Mouse (Mus musculus): ENCODE measurements at regions not wholly inside any gene's neighbourhood (a gene's known extent, or its start where the extent isn't known, plus 50 kb on each side); places are given as distances from the start of the nearest gene placed in this dataset.

DNA sequence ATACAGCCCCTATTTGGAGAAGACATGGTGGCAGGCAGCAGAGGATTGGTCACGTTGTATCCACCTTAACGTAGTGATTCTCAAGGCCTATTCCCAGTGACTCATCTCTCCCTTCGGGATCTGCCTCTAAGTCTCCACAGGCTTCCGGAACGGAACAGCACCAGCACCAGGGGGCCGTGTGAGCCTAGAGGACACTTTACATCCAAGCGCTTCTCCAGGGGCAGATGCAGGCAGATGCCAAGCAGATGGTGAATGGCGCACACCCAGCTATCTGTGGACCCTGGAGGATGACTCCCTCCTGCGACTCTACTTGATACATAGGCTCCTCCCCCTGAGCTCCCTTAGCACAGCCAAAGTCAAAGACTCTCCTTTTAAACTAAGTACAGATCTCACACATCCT is 94.3 kb downstream of the Avpr1a start:
- in situ Hi-C loops (cut with MboI; ENCODE audit: low pct_unique_long_range_greater_than_20kb), result loop anchor here (25.0 kb wide), 1 partner anchor 855 kb away; no protein-coding TSS in a partner anchor
- TF ChIP-seq CTCF (IDR thresholded peaks at IDR 0.05), result no peak

DNA sequence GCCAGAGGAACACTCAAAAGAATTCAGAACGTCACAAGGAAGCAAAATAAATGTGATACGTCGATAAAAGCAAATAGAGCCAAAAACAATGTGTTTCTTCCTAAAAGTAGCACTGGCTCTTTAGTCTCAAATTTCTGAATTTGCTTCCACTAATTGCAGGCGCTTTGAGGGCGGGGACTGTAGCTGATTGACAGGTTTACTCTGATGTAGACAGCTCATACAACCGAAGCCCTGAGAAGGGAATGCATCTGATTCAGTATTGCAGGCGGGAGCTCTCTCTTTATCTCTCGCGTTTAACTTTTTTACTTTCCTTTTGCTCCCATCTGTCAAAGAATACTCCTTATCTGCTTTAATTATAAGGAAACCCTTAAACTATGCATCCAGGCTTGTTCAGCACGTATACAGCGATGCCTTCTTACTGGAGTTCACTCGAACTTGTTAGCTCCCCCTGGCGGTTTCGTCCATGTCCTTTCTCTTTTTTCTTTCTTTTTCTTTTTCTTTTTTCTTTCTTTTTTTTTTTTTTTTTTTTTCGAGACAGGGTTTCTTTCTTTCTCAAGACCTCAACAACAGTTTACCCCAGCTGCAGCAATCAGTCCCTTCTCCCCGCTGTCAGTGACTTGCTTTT is 95.9 kb downstream of the Avpr1a start:
- no peak for DNase-seq (ENCODE audit: low read depth, low spot score)
- peak; percentile 60 for TF ChIP-seq CTCF (IDR thresholded peaks at IDR 0.05)
- ChIA-PET POLR2A (interaction anchor here (0.9 kb wide), 1 partner anchor 13 kb away, joined by 3 read pairs; no protein-coding TSS in a partner anchor), CTCF (no interaction called here)
- H3K27me3 ChIP-seq, result peaks cover 9% of the 10 kb centered on the region
- in situ Hi-C loops (cut with MboI; ENCODE audit: low pct_unique_long_range_greater_than_20kb), result loop anchor here (25.0 kb wide), 1 partner anchor 857 kb away; no protein-coding TSS in a partner anchor
- ATAC-seq, result no peak

More for the DNA sequence above, 94.3 kb downstream of the Avpr1a start:
- ATAC-seq (no peak), DNase-seq (ENCODE audit: low read depth, low spot score) (no peak)
- peaks cover 9% of the 10 kb centered on the region for H3K27me3 ChIP-seq
- POLR2A ChIA-PET, result no interaction called here
- CTCF ChIA-PET, result interaction anchor here (0.9 kb wide), 1 partner anchor 360 kb away, joined by 3 read pairs; no protein-coding TSS in a partner anchor

DNA sequence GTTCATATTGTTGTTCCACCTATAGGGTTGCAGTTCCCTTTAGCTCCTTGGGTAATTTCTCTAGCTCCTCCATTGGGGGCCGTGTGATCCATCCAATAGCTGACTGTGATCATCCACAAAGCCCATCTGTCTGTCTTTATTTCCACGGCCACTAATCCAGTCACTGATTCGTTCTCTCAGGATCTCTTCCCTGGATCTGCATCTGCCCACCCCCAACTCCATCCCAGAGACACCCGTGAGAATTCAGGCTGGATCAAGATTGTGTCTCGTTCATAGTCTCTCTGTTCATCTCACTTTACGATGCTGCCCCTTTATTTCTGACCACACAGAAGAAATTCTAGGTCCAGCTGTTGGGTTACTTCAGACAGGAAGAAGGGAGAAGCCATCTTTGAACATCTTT is 96.7 kb downstream of the Avpr1a start:
- CTCF ChIA-PET, result interaction anchor here (0.6 kb wide), 1 partner anchor 64 kb away, joined by 3 read pairs; no protein-coding TSS in a partner anchor
- POLR2A ChIA-PET, result interaction anchor here (0.9 kb wide), 1 partner anchor 12 kb away, joined by 3 read pairs; no protein-coding TSS in a partner anchor
- in situ Hi-C loops (cut with MboI; ENCODE audit: low pct_unique_long_range_greater_than_20kb), result loop anchor here (25.0 kb wide), 1 partner anchor 858 kb away; no protein-coding TSS in a partner anchor
- no peak for ATAC-seq
- no peak for DNase-seq (ENCODE audit: low read depth, low spot score)
- H3K27me3 ChIP-seq, result peaks cover 9% of the 10 kb centered on the region
- no peak for TF ChIP-seq CTCF (IDR thresholded peaks at IDR 0.05)

DNA sequence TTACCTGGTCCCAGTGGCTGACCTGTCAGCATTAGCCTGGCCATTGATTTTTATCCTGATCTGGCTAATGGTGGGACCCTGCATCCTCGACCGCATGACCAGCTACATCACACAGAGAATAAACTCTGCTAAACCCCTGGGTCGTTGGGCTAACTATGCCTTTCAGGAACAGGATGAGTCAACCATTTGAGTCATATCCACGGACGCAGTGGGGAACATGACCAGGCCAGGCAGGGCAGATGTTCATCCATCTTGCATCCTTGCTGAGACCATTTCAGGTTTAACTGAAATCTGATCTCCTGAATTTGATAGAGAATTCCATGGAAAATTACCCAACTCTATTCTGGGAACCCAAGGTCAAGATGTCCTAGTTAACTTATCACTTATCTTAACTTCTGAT is 103.3 kb downstream of the Avpr1a start:
- ATAC-seq (no peak), DNase-seq (ENCODE audit: low read depth, low spot score) (no peak)
- H3K27me3 ChIP-seq, result no peaks in the 10 kb centered on the region
- no peak for TF ChIP-seq CTCF (IDR thresholded peaks at IDR 0.05)
- in situ Hi-C loops (cut with MboI; ENCODE audit: low pct_unique_long_range_greater_than_20kb), result loop anchor here (5.0 kb wide), 4 partner anchors 126 to 541 kb away; partner anchors contain the start of gene Ppm1h
- ChIA-PET CTCF (no interaction called here), POLR2A (no interaction called here)

DNA sequence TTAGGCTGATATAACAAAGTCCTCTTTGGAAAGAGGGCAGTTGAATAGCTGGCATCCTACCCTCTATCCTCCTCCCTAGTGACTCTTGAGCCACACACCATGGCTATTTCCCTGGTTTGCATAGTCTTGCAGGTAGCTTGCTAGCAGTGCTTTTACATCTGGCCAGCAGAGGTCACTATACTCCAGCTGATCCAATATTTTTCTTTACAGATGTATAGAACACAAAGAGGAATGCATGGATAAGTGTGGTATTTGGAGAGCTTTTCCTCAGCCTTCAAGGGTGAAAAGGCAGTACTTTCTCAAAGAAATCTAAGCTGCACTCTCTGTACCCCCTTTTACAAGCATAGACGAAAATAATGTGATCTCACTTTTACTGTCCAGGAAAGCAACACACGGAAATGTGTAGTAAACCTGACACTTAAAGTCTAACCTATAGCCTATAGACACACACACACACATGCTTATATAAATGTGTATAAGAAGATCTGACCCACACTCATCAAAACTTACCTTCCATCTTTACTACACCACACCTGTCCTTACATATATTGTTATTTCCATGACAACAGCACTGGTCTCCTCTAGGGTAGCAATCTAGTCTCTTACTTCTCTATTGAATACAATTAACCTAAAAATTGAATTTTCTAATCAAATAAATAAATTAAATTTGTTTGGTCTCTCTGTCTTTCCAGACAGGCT is 105.0 kb downstream of the Avpr1a start:
- in situ Hi-C loops (cut with MboI; ENCODE audit: low pct_unique_long_range_greater_than_20kb), result loop anchor here (5.0 kb wide), 4 partner anchors 124 to 539 kb away; partner anchors contain the start of gene Ppm1h
- peak; percentile 75 for TF ChIP-seq CTCF (IDR thresholded peaks at IDR 0.05)
- ATAC-seq, result no peak
- ChIA-PET POLR2A (interaction anchor here (0.8 kb wide), 1 partner anchor 874 kb away, joined by 6 read pairs; no protein-coding TSS in a partner anchor), CTCF (interaction anchor here (0.6 to 1.5 kb wide), 16 partner anchors 13 to 538 kb away, joined by 3 to 8 read pairs (median 3); no protein-coding TSS in a partner anchor)
- DNase-seq (ENCODE audit: low read depth, low spot score), result no peak
- no peaks in the 10 kb centered on the region for H3K27me3 ChIP-seq

DNA sequence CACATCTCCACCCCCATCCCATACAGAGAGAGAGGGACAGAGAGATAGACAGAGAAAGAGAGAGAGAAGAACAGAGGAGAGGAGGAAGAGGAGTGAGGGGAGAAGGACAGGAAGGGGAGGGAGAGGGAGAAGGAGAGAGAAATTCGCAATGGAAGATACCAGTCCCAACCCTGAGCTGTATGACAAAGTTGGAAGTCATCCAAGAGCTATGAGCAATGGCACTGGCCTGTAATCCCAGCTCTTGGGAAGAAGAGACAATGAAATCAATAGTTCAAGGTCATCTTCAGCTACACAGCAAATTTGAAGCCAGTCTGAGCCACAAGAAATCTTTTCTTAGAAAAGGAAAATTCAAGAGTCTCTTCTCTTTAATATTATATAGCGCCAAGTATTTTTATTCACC is 105.6 kb downstream of the Avpr1a start:
- ChIA-PET CTCF (interaction anchor here (0.6 to 1.5 kb wide), 12 partner anchors 12 to 538 kb away, joined by 3 to 8 read pairs (median 4); no protein-coding TSS in a partner anchor), POLR2A (no interaction called here)
- in situ Hi-C loops (cut with MboI; ENCODE audit: low pct_unique_long_range_greater_than_20kb), result loop anchor here (5.0 kb wide), 4 partner anchors 123 to 538 kb away; partner anchors contain the start of gene Ppm1h
- no peak for TF ChIP-seq CTCF (IDR thresholded peaks at IDR 0.05)
- DNase-seq (ENCODE audit: low read depth, low spot score) (no peak), ATAC-seq (no peak)
- H3K27me3 ChIP-seq, result no peaks in the 10 kb centered on the region

DNA sequence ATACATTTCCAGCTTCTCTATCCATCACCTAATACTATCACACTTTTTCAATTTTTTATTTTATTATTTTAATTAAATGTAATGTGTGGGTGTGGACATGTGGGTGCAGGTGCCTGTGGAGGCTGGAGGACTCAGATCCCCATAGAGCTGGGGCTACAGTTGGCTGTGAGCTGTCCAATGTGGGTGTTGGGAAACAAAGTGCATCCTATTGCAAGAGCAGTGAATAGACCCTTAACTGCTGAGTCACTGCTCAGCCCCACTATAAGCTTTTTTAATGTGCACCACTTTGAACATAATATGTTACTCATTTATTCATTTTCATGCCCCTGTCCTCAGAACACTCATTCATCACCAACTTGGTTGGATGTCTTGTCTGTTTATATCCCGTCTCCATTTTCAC is 110.4 kb downstream of the Avpr1a start:
- ATAC-seq, result peak; percentile 57
- no peak for DNase-seq (ENCODE audit: low read depth, low spot score)
- in situ Hi-C loops (cut with MboI; ENCODE audit: low pct_unique_long_range_greater_than_20kb), result no loop called here
- no peaks in the 10 kb centered on the region for H3K27me3 ChIP-seq
- no peak for TF ChIP-seq CTCF (IDR thresholded peaks at IDR 0.05)
- ChIA-PET POLR2A (no interaction called here), CTCF (interaction anchor here (1.2 to 1.6 kb wide), 3 partner anchors 8 to 11 kb away, joined by 3 to 4 read pairs (median 3); no protein-coding TSS in a partner anchor)

DNA sequence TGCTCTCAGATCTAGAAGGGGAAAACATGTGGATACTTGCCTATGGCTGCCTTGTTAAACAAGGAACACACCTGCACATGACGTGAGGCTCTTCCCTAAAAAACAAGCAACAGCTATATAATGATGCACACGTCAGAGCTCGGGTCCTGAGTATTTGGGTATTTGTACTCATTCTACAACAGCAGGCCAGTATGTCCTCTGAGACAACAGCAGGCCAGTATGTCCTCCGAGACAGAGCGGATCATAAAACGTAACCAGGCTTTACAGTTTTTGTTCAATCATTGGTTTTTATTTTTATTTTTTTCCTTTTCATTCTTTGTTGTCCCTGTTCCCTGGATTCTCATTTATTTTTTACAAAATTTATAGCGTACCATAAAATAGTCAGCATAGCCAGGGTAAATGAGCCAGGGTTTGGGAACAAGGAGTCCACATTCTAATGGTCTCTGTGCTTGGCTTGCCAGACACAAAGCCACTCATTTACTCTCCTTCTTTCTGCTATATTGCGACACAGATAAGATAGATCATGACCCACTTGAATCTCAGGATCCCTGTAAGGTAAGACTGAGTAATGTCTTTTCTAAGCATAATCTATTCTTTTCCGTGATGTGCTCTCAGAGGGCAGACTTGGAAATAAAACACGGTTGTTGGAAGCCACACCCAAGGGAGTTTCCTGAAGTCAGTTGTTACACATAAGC is 111.8 kb downstream of the Avpr1a start:
- no peaks in the 10 kb centered on the region for H3K27me3 ChIP-seq
- CTCF ChIA-PET, result no interaction called here
- no peak for TF ChIP-seq CTCF (IDR thresholded peaks at IDR 0.05)
- POLR2A ChIA-PET, result no interaction called here
- in situ Hi-C loops (cut with MboI; ENCODE audit: low pct_unique_long_range_greater_than_20kb), result no loop called here
- DNase-seq (ENCODE audit: low read depth, low spot score), result no peak
- no peak for ATAC-seq

DNA sequence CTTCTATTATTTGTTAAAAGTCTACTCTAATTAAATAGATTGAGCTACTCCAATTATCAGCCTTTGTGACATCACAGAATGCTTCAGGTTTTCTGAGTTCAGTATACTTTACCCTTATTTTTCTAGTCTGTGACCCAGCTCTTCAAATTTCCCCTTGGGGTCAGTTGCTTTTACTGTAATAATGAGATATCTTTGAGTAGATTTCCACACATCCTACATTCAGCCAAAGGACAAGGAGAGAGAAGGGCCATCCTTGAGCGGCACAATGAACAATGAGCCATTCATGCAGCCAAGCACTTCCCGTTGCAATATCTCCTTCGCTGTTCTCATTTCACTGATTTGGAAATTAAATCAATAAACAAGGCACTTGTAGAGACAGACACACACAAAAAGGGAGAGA is 113.6 kb downstream of the Avpr1a start:
- CTCF ChIA-PET, result interaction anchor here (0.7 kb wide), 1 partner anchor 8 kb away, joined by 3 read pairs; no protein-coding TSS in a partner anchor
- ATAC-seq (no peak), DNase-seq (ENCODE audit: low read depth, low spot score) (no peak)
- POLR2A ChIA-PET, result no interaction called here
- no peaks in the 10 kb centered on the region for H3K27me3 ChIP-seq
- TF ChIP-seq CTCF (IDR thresholded peaks at IDR 0.05), result no peak
- in situ Hi-C loops (cut with MboI; ENCODE audit: low pct_unique_long_range_greater_than_20kb), result no loop called here

DNA sequence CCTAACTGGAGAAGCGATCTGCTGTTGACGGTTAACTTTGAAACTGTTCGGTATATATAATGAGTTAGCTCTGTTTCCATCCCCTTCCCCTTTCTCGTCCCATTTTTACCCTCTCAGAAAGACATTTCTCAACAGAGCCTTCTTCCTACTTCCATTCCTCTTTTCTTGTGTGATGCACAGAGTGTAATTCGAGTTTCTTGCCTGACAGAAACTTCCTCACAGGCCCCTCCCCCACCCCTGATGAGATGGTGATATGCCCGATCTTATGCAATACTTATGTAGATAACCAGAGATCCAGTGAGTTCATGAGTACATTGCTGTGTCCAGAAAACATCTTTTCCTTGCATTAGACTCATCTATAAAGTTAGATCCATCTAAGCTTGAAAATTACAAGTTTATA is 114.2 kb downstream of the Avpr1a start:
- ChIA-PET POLR2A (no interaction called here), CTCF (no interaction called here)
- DNase-seq (ENCODE audit: low read depth, low spot score), result no peak
- in situ Hi-C loops (cut with MboI; ENCODE audit: low pct_unique_long_range_greater_than_20kb), result no loop called here
- no peaks in the 10 kb centered on the region for H3K27me3 ChIP-seq
- TF ChIP-seq CTCF (IDR thresholded peaks at IDR 0.05), result no peak
- ATAC-seq, result no peak
